ENCODE assay signal across 28 mouse cellular contexts in genomic region chr5:114543656-114544055, GRCm38 (mm10). TPM values are rescaled to one million over a fixed set of nuclear protein-coding genes. Genes with fewer than 3 reads are reported as not detected.
DNase-seq lines count a peak whose midpoint lies in the region; ATAC-seq and TF ChIP-seq lines count a peak whose summit lies in the region.
"Had no signal": no experiment of that assay in that cellular context is flagged by ENCODE, and none has a peak within 500 bp of the region (broad histone marks: within the 10 kb centered on the region; RNA-seq: fewer than 3 reads in every experiment).

No protein-coding gene starts in this region.

- no peak overlapping the region for H3K27ac ChIP-seq in intestine, postnatal 0 days (ENCODE audit: low read depth, low read length)
- H3K27ac ChIP-seq in intestine, embryonic 16.5 days (ENCODE audit: low read length), result no peak overlapping the region
- no peak overlapping the region for H3K27ac ChIP-seq in forebrain, embryonic 12.5 days
- H3K27ac ChIP-seq: embryonic facial prominence, embryonic 10.5 days; embryonic facial prominence, embryonic 13.5 days; forebrain, embryonic 13.5 days; gastrocnemius, adult 2 months; hindbrain, embryonic 13.5 days; intestine, embryonic 15.5 days had no signal

- ATAC-seq in intestine, postnatal 0 days, result no peak
- ATAC-seq in intestine, embryonic 16.5 days, result no peak
- ATAC-seq in forebrain, embryonic 12.5 days (ENCODE audit: low FRiP score), result no peak
- ATAC-seq: forebrain, embryonic 13.5 days; forebrain, embryonic 16.5 days; hindbrain, embryonic 16.5 days; intestine, embryonic 15.5 days had no signal

- no peaks in the 10 kb centered on the region for H3K36me3 ChIP-seq in intestine, postnatal 0 days (ENCODE audit: control insufficient read depth, insufficient read depth)
- H3K36me3 ChIP-seq in intestine, embryonic 16.5 days (ENCODE audit: control insufficient read depth, insufficient read depth, low read length), result no peaks in the 10 kb centered on the region
- no peaks in the 10 kb centered on the region for H3K36me3 ChIP-seq in forebrain, embryonic 12.5 days (replicated peaks)
- H3K36me3 ChIP-seq: embryonic facial prominence, embryonic 10.5 days; embryonic facial prominence, embryonic 13.5 days; G1E; hindbrain, embryonic 13.5 days; intestine, embryonic 15.5 days had no signal

- no peak overlapping the region for H3K9ac ChIP-seq in intestine, postnatal 0 days (ENCODE audit: low read depth, low read length)
- H3K9ac ChIP-seq in intestine, embryonic 16.5 days (ENCODE audit: low read depth, low read length), result no peak overlapping the region
- H3K9ac ChIP-seq in forebrain, embryonic 12.5 days, result no peak overlapping the region
- H3K9ac ChIP-seq: embryonic facial prominence, embryonic 13.5 days; forebrain, embryonic 13.5 days; hindbrain, embryonic 13.5 days; intestine, embryonic 15.5 days had no signal

- H3K4me2 ChIP-seq in intestine, postnatal 0 days (replicated peaks; ENCODE audit: low read depth), result no peak overlapping the region
- H3K4me2 ChIP-seq in intestine, embryonic 16.5 days (ENCODE audit: low read depth, low read length), result no peak overlapping the region
- no peak overlapping the region for H3K4me2 ChIP-seq in forebrain, embryonic 12.5 days
- H3K4me2 ChIP-seq: embryonic facial prominence, embryonic 13.5 days; forebrain, embryonic 13.5 days; heart, embryonic 11.5 days; hindbrain, embryonic 13.5 days; intestine, embryonic 15.5 days had no signal

- H3K4me3 ChIP-seq in intestine, postnatal 0 days (ENCODE audit: low read depth, low read length), result no peak overlapping the region
- no peak overlapping the region for H3K4me3 ChIP-seq in intestine, embryonic 16.5 days (ENCODE audit: low read length)
- H3K4me3 ChIP-seq in forebrain, embryonic 12.5 days (replicated peaks), result no peak overlapping the region
- H3K4me3 ChIP-seq: embryonic facial prominence, embryonic 10.5 days; embryonic facial prominence, embryonic 13.5 days; erythroblast, embryonic 14.5 days; forebrain, embryonic 13.5 days; gastrocnemius, adult 2 months; hindbrain, embryonic 13.5 days; intestine, embryonic 15.5 days had no signal

- WGBS in intestine, postnatal 0 days, result 89% methylated on average over 6 of the region's 6 CpGs
- 90% methylated on average over 6 of the region's 6 CpGs for WGBS in intestine, embryonic 16.5 days
- WGBS in forebrain, embryonic 12.5 days, result 91% methylated on average over 6 of the region's 6 CpGs

- H3K27me3 ChIP-seq in intestine, postnatal 0 days (replicated peaks; ENCODE audit: control insufficient read depth, insufficient read depth, low read length), result no peaks in the 10 kb centered on the region
- no peaks in the 10 kb centered on the region for H3K27me3 ChIP-seq in intestine, embryonic 16.5 days (replicated peaks; ENCODE audit: control insufficient read depth, insufficient read depth, low read length)
- H3K27me3 ChIP-seq in forebrain, embryonic 12.5 days, result peaks cover 30% of the 10 kb centered on the region
- H3K27me3 ChIP-seq: intestine, embryonic 15.5 days had no signal

- 0 out of 2 replicates have a peak, but pooled peaks cover 2% of the 10 kb centered on the region for H3K4me1 ChIP-seq in intestine, postnatal 0 days (replicated peaks; ENCODE audit: control insufficient read depth, insufficient read depth, low read length)
- H3K4me1 ChIP-seq in intestine, embryonic 16.5 days (ENCODE audit: control insufficient read depth, insufficient read depth, low read length), result peaks cover 13% of the 10 kb centered on the region
- H3K4me1 ChIP-seq in forebrain, embryonic 12.5 days, result peaks cover 15% of the 10 kb centered on the region

- no peaks in the 10 kb centered on the region for H3K9me3 ChIP-seq in intestine, postnatal 0 days (ENCODE audit: control insufficient read depth)
- H3K9me3 ChIP-seq in intestine, embryonic 16.5 days (ENCODE audit: control insufficient read depth, low read length), result no peaks in the 10 kb centered on the region
- no peaks in the 10 kb centered on the region for H3K9me3 ChIP-seq in forebrain, embryonic 12.5 days
- H3K9me3 ChIP-seq: embryonic facial prominence, embryonic 13.5 days; hindbrain, embryonic 13.5 days; intestine, embryonic 15.5 days had no signal

- 0 out of 2 replicates have a peak, but pooled peaks have one; percentile 18 for TF ChIP-seq CTCF in intestine, postnatal 0 days (IDR thresholded peaks at IDR 0.05; ENCODE audit: low read depth)

- DNase-seq in A20 (ENCODE audit: low read depth, low spot score) (peak; percentile 11), ES-CJ7 (ENCODE audit: low read depth, low spot score) (peak; percentile 73), ZHBTc4 (ENCODE audit: low read depth, low spot score) (peak; percentile 75)
- DNase-seq in frontal cortex, postnatal 25 days (ENCODE audit: low spot score in 2 of 2), result no peak
- DNase-seq: adrenal gland, adult 8-10 months; adrenal gland, postnatal 25 days; B cell, adult 2 months; cerebellum, adult 11-12 months; cerebellum, adult 8-10 months; cerebellum, postnatal 10 days; cerebellum, postnatal 36 days; embryo, embryonic 11 days; gastrocnemius, adult 2 months; gastrocnemius, postnatal 14 days; heart, adult 11 months had no signal

RNA-seq across cellular contexts. Expression of gene Fam222a, which starts 24.2 kb away (rescaled TPM):
- polyA plus RNA-seq in intestine, postnatal 0 days (2015; fragmentation: Nextera tagmentation; extraction: Ambion mirVana), result 2.3 and 3.2 TPM in 2 replicates
- polyA plus RNA-seq in intestine, embryonic 16.5 days (2015; fragmentation: Nextera tagmentation; extraction: Ambion mirVana), result 3.9 and 5.8 TPM in 2 replicates
- polyA plus RNA-seq in forebrain, embryonic 12.5 days (2016; fragmentation: Nextera tagmentation; extraction: Ambion mirVana), result 6.9 and 10.2 TPM in 2 replicates

Comparison
In these comparisons a context has a peak if more than half of its experiments do, and no peak if none do; other contexts are left out.
1. DNase-seq: peak in A20 (single experiment), ES-CJ7 (single experiment) and ZHBTc4 (single experiment); none in frontal cortex, postnatal 25 days (0 of 2).